Mouse (Mus musculus) stomach, postnatal 0 days (tissue): Measurements from ENCODE around the gene Sox2.

Experiments
- CTCF ChIP-seq: IDR thresholded peaks from 2 replicates; pipeline ENCODE4 v1.5.1; 2016; ENCODE audit warnings: antibody characterized with exemption, low read depth, mild to moderate bottlenecking, moderate library complexity
- EP300 ChIP-seq: optimal IDR thresholded peaks from 2 replicates; pipeline ENCODE3; 2016; ENCODE audit warnings: antibody characterized with exemption

DNA sequence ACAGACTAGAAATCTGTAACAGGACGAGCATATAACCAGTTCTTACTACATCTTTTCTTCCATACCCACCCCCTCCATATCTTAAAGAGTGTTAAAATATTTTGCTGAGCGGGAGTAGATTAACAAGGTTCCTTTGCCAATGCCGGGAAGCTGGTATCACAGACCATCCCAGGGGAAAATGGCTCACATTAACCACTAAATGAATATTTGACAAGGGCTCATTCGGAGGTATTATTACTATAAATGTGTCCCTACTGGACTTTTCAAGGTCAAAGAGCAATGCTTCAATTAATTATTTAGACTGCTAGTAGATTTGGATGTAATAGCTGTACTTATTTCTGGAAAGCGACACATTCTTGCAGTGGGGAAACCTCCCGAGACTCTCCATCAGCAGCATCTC is 4.6 kb downstream of the Sox2 start:
- TF ChIP-seq CTCF (no peak), EP300 (no peak)
